ENCODE assay signal across 8 mouse cellular contexts in the genomic region with DNA sequence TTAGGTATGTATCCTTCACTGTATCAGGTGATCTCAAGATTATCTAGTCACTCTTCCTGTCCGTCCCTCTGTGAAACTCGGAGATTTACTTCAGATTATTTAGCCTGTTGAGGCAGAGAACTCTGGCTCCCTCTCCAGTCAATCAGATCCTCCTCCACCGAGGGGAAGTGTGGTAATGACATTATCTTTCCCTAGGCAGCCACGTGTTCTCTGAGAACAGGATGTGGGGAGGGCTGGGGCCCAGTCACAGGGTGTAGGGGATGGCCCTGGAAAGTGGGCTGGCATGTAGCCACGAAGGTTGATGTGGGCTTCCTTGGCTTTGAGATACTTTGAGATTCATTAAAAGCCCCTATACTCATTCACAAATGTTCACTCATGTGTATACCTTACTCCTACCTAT. TPM values are rescaled to one million over a fixed set of nuclear protein-coding genes. Genes with fewer than 3 reads are reported as not detected.
DNase-seq lines count a peak whose midpoint lies in the region; ATAC-seq lines count a peak whose summit lies in the region.

No protein-coding gene starts in this region.

- 39% methylated on average over 5 of the region's 5 CpGs for WGBS in kidney, embryonic 16.5 days
- 61% methylated on average over 5 of the region's 5 CpGs for WGBS in forebrain, embryonic 11.5 days

- ATAC-seq in granulocyte monocyte progenitor cell, adult 5-6 weeks (replicated peaks; ENCODE audit: poor library complexity, severe bottlenecking) = peak; percentile 85
- peak; percentile 90 for ATAC-seq in kidney, embryonic 16.5 days (ENCODE audit: low FRiP score, low TSS enrichment)
- ATAC-seq in megakaryocyte-erythroid progenitor cell, adult 5-6 weeks (replicated peaks; ENCODE audit: low FRiP score, low TSS enrichment, poor library complexity, severe bottlenecking) = peak; percentile 60
- no peak for ATAC-seq in forebrain, embryonic 11.5 days (replicated peaks; ENCODE audit: low FRiP score)

- no peak overlapping the region; the same call in 1 of the 2 replicates for H3K4me2 ChIP-seq in kidney, embryonic 16.5 days (replicated peaks; ENCODE audit: low read depth, low read length)
- H3K4me2 ChIP-seq in forebrain, embryonic 11.5 days (ENCODE audit: low read depth, low read length, severe bottlenecking) = no peak overlapping the region

- no peaks in the 10 kb centered on the region for H3K36me3 ChIP-seq in kidney, embryonic 16.5 days (ENCODE audit: insufficient read depth, low read length)
- H3K36me3 ChIP-seq in forebrain, embryonic 11.5 days (ENCODE audit: control insufficient read depth, insufficient read depth, low read length) = no peaks in the 10 kb centered on the region

- no peak overlapping the region for H3K9ac ChIP-seq in kidney, embryonic 16.5 days (replicated peaks; ENCODE audit: low read length)
- H3K9ac ChIP-seq in forebrain, embryonic 11.5 days (ENCODE audit: low read length) = no peak overlapping the region

- no peaks in the 10 kb centered on the region for H3K9me3 ChIP-seq in kidney, embryonic 16.5 days (ENCODE audit: low read length)
- H3K9me3 ChIP-seq in forebrain, embryonic 11.5 days (ENCODE audit: control insufficient read depth, low read length) = no peaks in the 10 kb centered on the region

- no peak overlapping the region for H3K27ac ChIP-seq in kidney, embryonic 16.5 days (ENCODE audit: low read length)
- no peak overlapping the region for H3K27ac ChIP-seq in forebrain, embryonic 11.5 days (ENCODE audit: low read depth, low read length)

- H3K4me3 ChIP-seq in kidney, embryonic 16.5 days (ENCODE audit: low read length) = no peak overlapping the region
- no peak overlapping the region for H3K4me3 ChIP-seq in forebrain, embryonic 11.5 days (ENCODE audit: low read depth, low read length)

- peaks cover 9% of the 10 kb centered on the region; the same call in 1 of the 2 replicates for H3K4me1 ChIP-seq in kidney, embryonic 16.5 days (ENCODE audit: insufficient read depth, low read length)
- H3K4me1 ChIP-seq in forebrain, embryonic 11.5 days (replicated peaks; ENCODE audit: control insufficient read depth, insufficient read depth, low read length) = no peaks in the 10 kb centered on the region

- no peaks in the 10 kb centered on the region for H3K27me3 ChIP-seq in kidney, embryonic 16.5 days (ENCODE audit: insufficient read depth, low read length)
- no peaks in the 10 kb centered on the region for H3K27me3 ChIP-seq in forebrain, embryonic 11.5 days (ENCODE audit: control insufficient read depth, insufficient read depth, low read length)

- peak; percentile 74 to 78 for DNase-seq in B cell, adult 2 months
- peak; percentile 83 for DNase-seq in MEL-GATA-1-ER (ENCODE audit: extremely low read depth, low read depth)
- DNase-seq in cerebellum, postnatal 14 days = no peak
- no peak for DNase-seq in forebrain, embryonic 11.5 days (ENCODE audit: low spot score)
- DNase-seq in layer of hippocampus, postnatal 36 days = no peak

RNA-seq across cellular contexts. Expression of gene Msn, which starts 34.3 kb away (rescaled TPM):
- 206 and 211 TPM in 2 replicates for total RNA-seq in granulocyte monocyte progenitor cell, adult 5-6 weeks (2014; fragmentation: Nextera tagmentation)
- total RNA-seq in granulocyte monocyte progenitor cell, adult 5-6 weeks (2017) = 97.2 and 97.8 TPM in 2 replicates
- 140 and 149 TPM in 2 replicates for polyA plus RNA-seq in kidney, embryonic 16.5 days (2015; fragmentation: Nextera tagmentation; extraction: Ambion mirVana)
- 98.9 and 111 TPM in 2 replicates for total RNA-seq in megakaryocyte-erythroid progenitor cell, adult 5-6 weeks (2014; fragmentation: Nextera tagmentation)
- total RNA-seq in megakaryocyte-erythroid progenitor cell, adult 5-6 weeks (2017) = 84.6 and 98.3 TPM in 2 replicates
- polyA plus RNA-seq in forebrain, embryonic 11.5 days (2014; fragmentation: Nextera tagmentation; extraction: Ambion mirVana) = 106 and 107 TPM in 2 replicates
- total RNA-seq in layer of hippocampus, postnatal 36 days (2021) = 10 to 100 TPM; 15.4 to 19.1 TPM

Comparison
In these comparisons a context has a peak if more than half of its experiments do, and no peak if none do; other contexts are left out.
1. DNase-seq: peak in B cell, adult 2 months (2 of 2) and MEL-GATA-1-ER (single experiment); none in cerebellum, postnatal 14 days (0 of 2), forebrain, embryonic 11.5 days (single experiment) and layer of hippocampus, postnatal 36 days (0 of 2).
2. RNA of gene Msn, which starts 34.3 kb away (total RNA-seq): 97.2 to 211 TPM in granulocyte monocyte progenitor cell, adult 5-6 weeks and 84.6 to 111 TPM in megakaryocyte-erythroid progenitor cell, adult 5-6 weeks; 15.4 to 19.1 TPM in layer of hippocampus, postnatal 36 days; every median in the first group is over 4 times any median in the second.